Mouse (Mus musculus) spleen, adult 2 months (tissue): ENCODE data around the gene Lingo2.
"Not testable (repeated sequence)": the region's sequence is repeated elsewhere in the genome, so short reads cannot be mapped to it uniquely, and the experiment has no call there.

ENCODE experiments used
- CTCF ChIP-seq: fragments of 200-500 bp; IDR thresholded peaks from 2 replicates; pipeline ENCODE4 v1.5.1; 2011; ENCODE audit warnings: mild to moderate bottlenecking, inconsistent platforms; ENCODE audit not compliant: insufficient read depth, insufficient read length, insufficient replicate concordance; ENCODE audit errors: extremely low read depth
- POLR2A ChIP-seq: fragments of 200-500 bp; IDR thresholded peaks from 2 replicates; pipeline ENCODE4 v1.6.1; 2011; ENCODE audit warnings: low read depth, low read length, inconsistent platforms

DNA sequence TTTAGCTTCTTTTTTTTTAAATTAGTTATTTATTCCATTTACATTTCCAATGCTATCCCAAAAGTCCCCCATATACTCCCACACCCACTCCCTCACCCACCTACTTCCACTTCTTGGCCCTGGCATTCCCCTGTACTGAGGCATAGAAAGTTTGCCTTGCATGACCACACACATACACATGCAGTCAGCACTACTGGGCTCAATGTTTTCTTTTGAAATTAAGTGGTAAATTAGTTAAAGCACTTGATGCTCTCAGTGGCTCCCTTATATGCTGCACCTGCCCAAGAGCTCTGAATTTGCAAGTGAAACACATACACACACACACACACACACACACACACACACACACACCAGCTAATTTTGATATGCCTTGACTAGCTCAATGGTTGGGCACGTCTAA, 886.8 kb downstream of the Lingo2 start:
- TF ChIP-seq CTCF, POLR2A: not testable (repeated sequence)
